Mouse (Mus musculus): ENCODE measurements around the gene Nprl2.

- TF ChIP-seq POLR2A (IDR thresholded peaks at IDR 0.05; ENCODE audit: control insufficient read depth, extremely low read depth, insufficient read depth, low read length, poor library complexity) (0 out of 2 replicates have a peak, but pooled peaks have one; percentile 4), CTCF (IDR thresholded peaks at IDR 0.05; ENCODE audit: borderline replicate concordance, control insufficient read depth, extremely low read depth, insufficient read depth, low read length, poor library complexity) (no peak)
Observed at GRCm38 (mm10) chr9:107568331-107569261, 26.6 kb downstream of the Nprl2 start.
